Mouse (Mus musculus) lung, adult 2 months (tissue): ENCODE results near the gene Ide.

Experiments used
- CTCF ChIP-seq: fragments of 200-500 bp; IDR thresholded peaks from 2 replicates; pipeline ENCODE4 v1.5.1; 2011; ENCODE audit warnings: mild to moderate bottlenecking, low read length, control low read depth; ENCODE audit not compliant: insufficient read depth
- POLR2A ChIP-seq: fragments of 200-500 bp; IDR thresholded peaks from 2 replicates; pipeline ENCODE4 v1.6.1; 2011; ENCODE audit warnings: low read depth, mild to moderate bottlenecking, control low read depth, low read length, borderline replicate concordance; ENCODE audit errors: extremely low read depth

DNA sequence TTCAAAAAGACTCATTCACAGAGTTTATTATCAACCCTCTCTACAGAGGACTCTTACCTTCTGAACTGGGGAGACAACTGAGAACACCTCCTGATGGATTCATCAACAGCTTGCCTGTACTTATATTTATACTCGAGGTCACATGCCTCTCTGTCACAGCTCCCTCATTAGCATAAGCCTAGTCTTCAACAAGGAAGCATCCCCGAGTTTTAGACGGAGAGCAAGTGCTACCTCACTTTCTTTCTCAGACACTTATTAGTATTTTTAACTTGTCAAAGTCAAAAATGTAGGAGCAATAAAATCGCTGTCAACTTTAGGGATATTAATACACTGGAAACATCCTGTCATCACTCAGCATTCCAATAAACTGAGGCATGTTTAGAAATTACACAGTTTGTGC lies at the start of gene Ide:
- TF ChIP-seq CTCF (no peak), POLR2A (no peak)
